Mouse (Mus musculus) 3134 (cell line): ENCODE measurements at regions not wholly inside any gene's neighbourhood (a gene's known extent, or its start where the extent isn't known, plus 50 kb on each side); places are given as distances from the start of the nearest gene placed in this dataset.
"Not testable (repeated sequence)": the region's sequence is repeated elsewhere in the genome, so short reads cannot be mapped to it uniquely, and the experiment has no call there.

Source experiments
- DNase-seq: peaks from one replicate; pipeline ENCODE4 v3.0.0-alpha.2; 2011; ENCODE audit warnings: low spot score; ENCODE audit not compliant: insufficient read length; ENCODE audit errors: extremely low read depth

GRCm38 (mm10) chr3:155662280-155662679 lies 569.0 kb downstream of the Lrriq3 start:
- DNase-seq: no peak

DNA sequence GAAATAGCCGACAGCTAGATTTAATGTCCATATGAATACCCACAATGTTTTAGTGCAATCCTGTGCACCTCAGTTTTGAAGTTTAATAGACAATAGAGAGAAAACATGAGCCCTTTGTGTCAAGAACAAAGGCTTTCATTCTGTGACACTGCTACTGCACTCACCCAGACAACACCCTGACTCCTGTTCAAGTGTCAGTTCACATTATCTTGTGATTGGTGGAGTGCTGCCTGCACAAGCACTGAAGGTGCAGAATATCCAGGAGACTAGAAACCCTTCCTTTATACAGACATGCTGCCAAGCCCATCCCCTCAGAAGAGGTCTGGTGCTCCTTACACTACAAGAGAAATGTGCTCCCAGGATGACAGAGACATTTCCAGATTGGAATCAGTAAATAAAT lies 579.3 kb downstream of the Lrriq3 start:
- DNase-seq: no peak

GRCm38 (mm10) chr3:155680200-155680599 lies 587.0 kb downstream of the Lrriq3 start:
- no peak for DNase-seq

DNA sequence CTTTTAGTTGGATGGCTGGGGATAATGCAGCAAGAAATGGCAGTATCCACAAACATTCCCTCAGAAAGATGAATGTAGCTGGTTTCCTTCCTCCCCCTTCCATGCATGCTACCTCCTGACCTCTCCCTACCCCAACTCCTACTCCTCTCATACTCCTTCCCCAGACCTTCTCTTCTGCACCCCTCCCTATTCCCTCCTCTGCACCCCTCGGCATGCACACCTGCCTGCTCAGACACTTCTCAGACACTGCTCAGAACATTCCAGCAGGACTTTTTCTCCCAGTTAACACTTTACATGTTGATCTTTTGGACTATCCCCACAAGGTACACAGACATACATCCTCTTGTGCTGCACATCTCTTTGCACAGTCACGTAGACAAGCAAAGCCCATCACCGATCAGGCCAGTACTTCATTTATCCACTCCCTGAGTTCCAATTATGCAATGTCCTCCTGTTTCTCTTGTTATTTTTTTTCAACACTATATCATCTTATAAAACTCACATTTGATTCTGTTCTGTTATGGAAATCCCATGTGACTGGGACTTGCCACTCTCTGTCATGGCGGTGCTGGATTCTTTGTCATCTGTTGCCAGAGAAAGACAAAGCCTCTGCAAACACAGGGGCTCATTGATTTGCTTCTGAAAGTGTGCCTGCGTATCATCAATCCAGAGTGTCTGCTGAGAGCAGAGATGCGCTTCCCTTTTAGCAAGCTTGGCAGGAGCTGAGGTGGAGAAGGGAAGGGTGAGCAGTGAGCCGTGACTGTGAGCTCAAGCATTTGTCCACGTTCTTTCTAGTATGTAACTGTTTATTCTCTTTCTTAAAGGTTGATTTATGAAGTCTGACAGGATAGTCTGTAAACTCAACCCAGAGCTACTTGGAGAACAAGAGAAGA lies 589.9 kb downstream of the Lrriq3 start:
- no peak for DNase-seq

- DNase-seq: no peak
Measured at GRCm38 (mm10) chr3:155688358-155688757, 595.1 kb downstream of the Lrriq3 start.

- no peak for DNase-seq
Measured at GRCm38 (mm10) chr3:155723011-155723510, 629.8 kb downstream of the Lrriq3 start.

DNA sequence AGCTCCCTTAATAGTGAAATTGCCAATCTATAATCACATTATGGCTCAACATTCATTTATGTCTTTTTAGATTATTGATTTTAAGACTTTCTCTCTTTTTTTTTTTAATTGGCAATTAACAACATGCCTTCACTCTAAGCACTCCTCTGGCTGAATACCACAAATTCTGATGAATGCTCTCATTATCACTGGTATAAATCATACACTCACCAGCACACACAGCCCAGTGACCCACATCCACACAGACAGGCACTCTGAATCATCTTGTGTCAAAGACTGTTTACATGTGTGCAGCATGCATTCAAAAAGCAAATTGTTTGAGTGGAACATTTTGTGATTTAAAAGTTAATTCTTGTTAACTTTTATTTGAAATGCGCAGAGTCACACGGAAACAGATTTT lies 649.2 kb downstream of the Lrriq3 start:
- no peak for DNase-seq

DNA sequence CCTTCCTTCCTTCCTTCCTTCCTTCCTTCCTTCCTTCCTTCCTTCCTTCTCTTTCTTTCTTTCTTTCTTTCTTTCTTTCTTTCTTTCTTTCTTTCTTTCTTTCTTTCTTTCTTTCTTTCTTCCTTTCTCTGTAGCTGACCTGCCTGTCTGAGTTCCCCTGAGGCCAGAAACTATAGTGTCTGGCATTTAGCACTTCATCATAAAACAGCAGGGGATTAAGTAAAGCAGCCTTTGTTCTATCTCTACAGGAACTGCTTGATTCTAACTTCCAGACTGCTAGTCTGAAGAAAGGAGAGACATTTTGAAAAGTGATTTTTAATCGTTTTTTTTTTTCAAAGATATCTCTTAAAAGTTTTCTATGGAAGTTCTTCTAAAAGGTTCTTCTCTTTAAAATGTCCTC lies 653.4 kb downstream of the Lrriq3 start:
- DNase-seq: not testable (repeated sequence)

- no peak for DNase-seq
Measured at GRCm38 (mm10) chr3:155747511-155747910, 654.3 kb downstream of the Lrriq3 start.

- DNase-seq: no peak
Measured at GRCm38 (mm10) chr3:155757285-155757684, 664.1 kb downstream of the Lrriq3 start.

DNA sequence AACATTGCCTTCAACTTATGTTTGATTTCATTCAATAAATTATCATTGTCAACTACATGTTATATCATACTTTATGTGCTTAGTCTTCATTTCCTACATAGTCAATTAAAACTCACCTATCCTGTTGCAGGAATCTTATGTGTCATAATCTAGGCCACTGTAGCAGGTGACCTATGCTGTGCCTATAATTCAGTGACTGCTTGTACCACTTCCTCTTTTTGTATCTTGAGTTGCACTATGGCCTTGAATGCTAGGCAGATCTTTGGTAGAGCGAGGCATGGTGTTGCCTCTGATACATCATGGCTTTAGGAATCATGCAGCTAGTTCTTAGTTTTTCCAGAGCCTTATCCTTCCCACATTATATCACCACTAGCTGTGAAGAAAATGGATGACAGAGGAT lies 682.8 kb downstream of the Lrriq3 start:
- DNase-seq: no peak

- DNase-seq: no peak
Measured at GRCm38 (mm10) chr3:155777025-155777424, 683.8 kb downstream of the Lrriq3 start.

DNA sequence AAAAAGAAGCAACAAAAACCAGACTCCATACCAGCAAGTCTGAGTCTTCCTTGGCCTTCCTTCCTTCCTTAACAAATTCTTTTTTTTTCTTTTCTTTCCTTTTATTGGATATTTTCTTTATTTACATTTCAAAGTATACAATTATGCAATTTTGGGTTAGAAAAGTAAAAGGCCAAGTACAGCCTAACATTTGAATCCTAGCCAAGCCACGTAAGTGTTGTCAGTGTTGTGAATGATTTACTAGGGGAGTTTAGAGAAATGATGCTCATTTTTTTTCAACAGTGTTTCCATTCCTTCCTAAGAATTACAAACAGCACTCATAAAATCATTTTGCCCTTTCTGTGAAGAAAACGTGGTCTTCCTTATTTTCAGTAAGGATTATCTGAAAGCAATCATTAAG lies 722.5 kb downstream of the Lrriq3 start:
- no peak for DNase-seq

DNA sequence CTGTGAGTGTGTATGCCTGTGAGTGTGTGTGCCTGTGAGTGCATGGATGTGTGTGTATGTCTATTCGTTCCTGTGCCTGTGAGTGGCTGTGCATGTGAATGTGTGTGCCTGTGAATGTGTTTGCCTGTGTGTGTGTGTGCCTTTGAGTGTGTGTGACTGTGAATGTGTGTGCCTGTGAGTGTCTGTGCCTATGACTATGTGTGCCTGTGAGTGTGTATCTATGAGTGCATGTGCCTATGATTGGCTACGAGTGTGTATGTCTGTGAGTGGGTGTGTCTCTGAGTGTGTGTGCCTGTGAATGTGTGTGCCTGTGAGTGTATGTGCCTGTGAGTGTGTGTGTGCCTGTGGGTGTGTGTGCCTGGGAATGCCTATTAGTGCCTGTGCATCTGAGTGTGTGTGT lies 731.6 kb downstream of the Lrriq3 start:
- no peak for DNase-seq

- DNase-seq: no peak
Measured at GRCm38 (mm10) chr3:155866286-155866685, 695.3 kb upstream of the Negr1 start.

DNA sequence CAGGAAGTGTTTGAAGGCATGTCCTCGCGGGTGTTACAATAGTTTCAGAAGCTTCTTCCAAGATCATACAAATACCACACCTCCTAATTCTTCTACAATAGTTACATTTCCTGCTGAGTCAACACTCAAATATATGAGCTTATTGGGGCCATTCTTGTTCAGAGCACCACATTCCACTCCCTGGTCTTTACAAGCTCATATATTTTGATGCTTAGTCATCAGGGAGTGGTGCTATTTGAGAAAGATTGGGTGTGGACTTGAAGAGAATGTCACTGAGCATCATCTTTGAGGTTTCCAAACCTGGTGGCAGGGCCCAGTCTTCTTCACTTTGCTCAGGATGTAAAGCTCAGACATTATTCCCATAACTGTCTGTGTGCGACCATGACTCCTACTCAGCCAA lies 685.9 kb upstream of the Negr1 start:
- DNase-seq: peak; percentile 56

DNA sequence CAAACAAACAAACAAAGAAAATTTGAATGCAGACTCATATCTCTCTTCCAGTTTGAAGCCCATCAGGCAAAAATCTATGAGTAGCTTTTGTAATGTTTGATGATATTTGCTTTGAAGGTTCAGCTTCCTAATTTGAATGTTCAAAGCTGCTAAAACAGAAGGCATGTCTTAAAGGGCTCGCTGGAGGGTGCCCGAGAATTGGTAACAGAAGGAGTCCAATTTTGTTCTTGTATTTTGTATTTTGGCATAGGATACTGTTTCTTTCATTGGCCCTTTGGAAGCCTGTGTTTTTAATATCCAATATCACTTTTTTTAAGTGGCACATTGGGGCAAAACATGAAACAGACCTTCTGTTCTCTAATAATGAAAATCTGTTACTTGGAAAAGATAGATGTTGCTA lies 683.2 kb upstream of the Negr1 start:
- no peak for DNase-seq

GRCm38 (mm10) chr3:155880722-155881121 lies 680.9 kb upstream of the Negr1 start:
- DNase-seq: no peak

DNA sequence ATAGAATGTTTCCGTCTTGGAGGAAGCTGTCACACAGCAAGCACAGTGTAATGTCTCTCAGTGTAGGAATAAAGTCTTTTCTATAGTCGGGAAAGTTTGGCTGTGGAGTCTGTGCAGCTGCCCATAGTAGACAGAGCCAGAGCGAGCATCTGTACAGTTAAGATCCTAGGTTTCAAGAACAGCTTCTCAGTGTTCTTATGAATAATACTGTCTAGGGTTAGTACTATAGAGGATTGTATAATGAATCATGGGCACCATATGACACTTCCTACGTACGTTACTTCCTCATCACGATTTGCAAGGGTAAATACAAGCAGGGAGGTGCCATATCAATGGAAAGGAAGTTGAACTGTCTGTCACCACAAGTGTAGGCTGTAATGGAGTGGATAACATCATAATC lies 645.6 kb upstream of the Negr1 start:
- no peak for DNase-seq

DNA sequence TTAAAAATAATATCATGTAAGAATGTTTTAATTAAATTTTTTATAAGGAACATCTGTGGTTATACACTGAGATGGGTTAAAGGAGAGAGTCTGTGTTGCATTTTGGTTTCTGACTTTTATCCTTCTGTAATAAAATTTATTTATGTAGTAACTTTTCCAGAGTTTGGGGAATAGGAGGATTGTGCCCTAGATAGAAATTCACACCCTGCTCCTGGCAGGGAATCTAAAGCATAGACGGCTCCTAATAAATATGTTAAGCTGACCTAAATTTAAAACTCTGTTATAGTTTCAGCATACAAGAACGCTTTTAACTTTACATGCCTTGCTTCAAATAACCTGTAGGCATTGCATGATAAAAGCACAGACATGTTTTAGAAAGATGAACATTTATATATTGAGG lies 618.7 kb upstream of the Negr1 start:
- DNase-seq: no peak

GRCm38 (mm10) chr3:155944042-155944735 lies 617.4 kb upstream of the Negr1 start:
- no peak for DNase-seq

GRCm38 (mm10) chr3:155945188-155945587 lies 616.4 kb upstream of the Negr1 start:
- no peak for DNase-seq
